Mouse (Mus musculus) embryonic facial prominence, embryonic 10.5 days (tissue): Measurements from ENCODE around the gene Vmn1r129. TPM values are rescaled to one million over a fixed set of nuclear protein-coding genes. Genes with fewer than 3 reads are reported as not detected.
"Not testable (repeated sequence)": the region's sequence is repeated elsewhere in the genome, so short reads cannot be mapped to it uniquely, and the experiment has no call there.

Source experiments
- DNase-seq: peaks from one replicate; pipeline ENCODE4 v3.0.0-alpha.2; 2017; ENCODE audit warnings: low spot score
- H3K27ac ChIP-seq: fragments of 300-500 bp; sonication (generic); replicated peaks from 2 replicates; pipeline ENCODE4 v1.5.1; 2016; ENCODE audit warnings: mild to moderate bottlenecking
- H3K27me3 ChIP-seq: fragments of 300-500 bp; sonication (generic); replicated peaks from 2 replicates; pipeline ENCODE4 v1.6.1; 2016; ENCODE audit warnings: low read depth, mild to moderate bottlenecking; ENCODE audit not compliant: poor library complexity, severe bottlenecking
- H3K36me3 ChIP-seq: fragments of 300-500 bp; sonication (generic); replicated peaks from 2 replicates; pipeline ENCODE4 v1.6.1; 2016; ENCODE audit warnings: mild to moderate bottlenecking, moderate library complexity
- H3K4me1 ChIP-seq: fragments of 300-500 bp; sonication (generic); 2 replicates; pipeline ENCODE4 v1.6.1; 2016
- H3K4me3 ChIP-seq: fragments of 300-500 bp; sonication (generic); 2 replicates; pipeline ENCODE4 v1.5.1; 2016; ENCODE audit warnings: mild to moderate bottlenecking, moderate library complexity
- H3K9me3 ChIP-seq: fragments of 300-500 bp; sonication (generic); 2 replicates; pipeline ENCODE4 v1.6.1; 2016; ENCODE audit warnings: mild to moderate bottlenecking
- WGBS: fragments of 180-500 bp; shearing (Covaris S2); methylation state at CpG from one replicate; pipeline ENCODE4 v1.1.7; 2016; 5-methylcytosine and 5-hydroxymethylcytosine counted together
- polyA plus RNA-seq: library from polyadenylated mRNA; unstranded; fragments of >200 nt; fragmentation: Nextera tagmentation; extraction: Ambion mirVana; gene quantifications from 2 replicates; pipeline ENCODE4 v1.2.1, GENCODE M21; 2016

Vmn1r129 gene
- polyA plus RNA-seq, result not detected in 2 replicates

DNA sequence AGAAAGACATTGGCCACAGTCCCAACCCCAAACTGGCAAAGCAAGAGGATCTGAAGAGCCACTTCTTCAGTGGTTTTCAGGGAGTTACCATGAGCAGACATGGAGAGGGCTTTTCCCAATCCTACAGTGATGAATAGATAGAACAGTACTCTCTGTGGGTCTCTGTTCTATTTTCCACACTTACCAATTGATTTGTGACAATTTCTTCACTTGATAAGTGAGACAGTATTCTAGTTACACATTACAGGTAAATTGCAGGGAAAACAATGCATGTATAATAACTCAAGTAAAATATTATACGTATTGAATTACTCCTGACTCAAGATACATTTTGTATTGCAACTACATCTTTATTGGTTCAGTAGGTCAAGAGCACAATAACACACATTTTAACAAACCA lies at the start of gene Vmn1r129:
Vmn1r129 (minus strand) TSS at position 101 of the 400 bp plus-strand sequence.
- no CpG with 5 or more reads among the region's 1 CpGs for WGBS
- not testable (repeated sequence) for H3K27me3 ChIP-seq, H3K9me3 ChIP-seq, H3K4me3 ChIP-seq, DNase-seq, H3K36me3 ChIP-seq, H3K27ac ChIP-seq, H3K4me1 ChIP-seq

DNA sequence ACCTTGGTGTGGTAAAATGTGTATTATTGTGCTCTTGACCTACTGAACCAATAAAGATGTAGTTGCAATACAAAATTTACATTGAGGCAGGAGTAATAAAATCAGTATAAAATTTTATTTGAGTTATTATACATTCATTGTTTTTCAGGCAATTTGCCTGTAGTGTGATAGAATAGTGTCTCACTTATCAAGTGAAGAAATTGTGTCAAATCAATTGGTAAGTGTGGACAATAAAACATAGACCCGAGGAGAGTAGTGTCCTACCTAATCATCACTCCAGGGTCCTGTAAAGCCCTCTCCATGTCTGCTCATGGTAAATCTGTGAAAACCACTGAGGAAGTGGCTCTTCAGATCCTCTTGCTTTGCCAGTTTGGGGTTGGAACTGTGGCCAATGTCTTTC lies 12.0 kb downstream of the Vmn1r129 start, which contains the start of gene Vmn1r128:
Vmn1r128 (plus strand) TSS at position 301 of the 400 bp plus-strand sequence.
- H3K4me3 ChIP-seq, H3K9me3 ChIP-seq, H3K4me1 ChIP-seq, H3K27me3 ChIP-seq, DNase-seq, H3K27ac ChIP-seq, H3K36me3 ChIP-seq: not testable (repeated sequence)
- 73% methylated on average over 1 of the region's 1 CpGs for WGBS

- H3K36me3 ChIP-seq, H3K4me3 ChIP-seq, H3K27ac ChIP-seq, H3K4me1 ChIP-seq, DNase-seq, H3K27me3 ChIP-seq, H3K9me3 ChIP-seq: not testable (repeated sequence)
- WGBS, result no CpG with 5 or more reads among the region's 3 CpGs
Measured at GRCm38 (mm10) chr7:21319761-21320160, 41.3 kb downstream of the Vmn1r129 start, which contains the start of gene Vmn1r127. TSS of gene Vmn1r127 (minus strand) at chr7:21319861.

Other genes with a start within 250 kb of the Vmn1r129 start
- gene Vmn1r122, start 227.2 kb downstream of the Vmn1r129 start, polyA plus RNA-seq, result not detected in 2 replicates
- gene Vmn1r123, start 199.1 kb downstream of the Vmn1r129 start, polyA plus RNA-seq, result not detected in 2 replicates
- gene Gm5157, start 170.9 kb downstream of the Vmn1r129 start, polyA plus RNA-seq, result not detected in 2 replicates
- not detected in 2 replicates for gene Vmn1r124, start 100.7 kb downstream of the Vmn1r129 start, polyA plus RNA-seq
- not detected in 2 replicates for gene Vmn1r125, start 89.1 kb downstream of the Vmn1r129 start, polyA plus RNA-seq
- not detected in 2 replicates for gene Vmn1r126, start 59.8 kb downstream of the Vmn1r129 start, polyA plus RNA-seq
- not detected in 2 replicates for gene Vmn1r127, start 41.4 kb downstream of the Vmn1r129 start, polyA plus RNA-seq
- gene Vmn1r128, start 11.9 kb downstream of the Vmn1r129 start, polyA plus RNA-seq, result not detected in 2 replicates
- not detected in 2 replicates for gene Gm6882, start 71.5 kb upstream of the Vmn1r129 start, polyA plus RNA-seq
- not detected in 2 replicates for gene Vmn1r130, start 150.5 kb upstream of the Vmn1r129 start, polyA plus RNA-seq
- not detected in 2 replicates for gene Vmn1r131, start 184.8 kb upstream of the Vmn1r129 start, polyA plus RNA-seq